Mouse (Mus musculus) kidney, embryonic 15.5 days (tissue): Measurements from ENCODE around the gene Mmrn1. TPM values are rescaled to one million over a fixed set of nuclear protein-coding genes. Genes with fewer than 3 reads are reported as not detected.
A peak's percentile ranks its signal among the peaks of the same experiment; 100 is the strongest.
"Not testable (repeated sequence)": the region's sequence is repeated elsewhere in the genome, so short reads cannot be mapped to it uniquely, and the experiment has no call there.

Source experiments
- ATAC-seq: fragments of 200-750 bp; cut with Nextera tagmentation; replicated peaks from 2 replicates; pipeline ENCODE4 v1.8.0; 2017; ENCODE audit warnings: moderate TSS enrichment; ENCODE audit not compliant: low FRiP score
- H3K27ac ChIP-seq: fragments of 300-500 bp; sonication (generic); 2 replicates; pipeline ENCODE4 v1.5.1; 2015; ENCODE audit warnings: mild to moderate bottlenecking, inconsistent platforms
- H3K27me3 ChIP-seq: fragments of 300-500 bp; sonication (generic); 2 replicates; pipeline ENCODE4 v1.6.1; 2015; ENCODE audit warnings: inconsistent platforms
- H3K36me3 ChIP-seq: fragments of 300-500 bp; sonication (generic); 2 replicates; pipeline ENCODE4 v1.6.1; 2015; ENCODE audit warnings: inconsistent platforms
- H3K4me1 ChIP-seq: fragments of 300-500 bp; sonication (generic); 2 replicates; pipeline ENCODE4 v1.6.1; 2015; ENCODE audit warnings: inconsistent platforms
- H3K4me2 ChIP-seq: fragments of 300-500 bp; sonication (generic); 2 replicates; pipeline ENCODE4 v1.6.1; 2015; ENCODE audit warnings: moderate library complexity, mild to moderate bottlenecking, inconsistent platforms
- H3K4me3 ChIP-seq: fragments of 300-500 bp; sonication (generic); replicated peaks from 2 replicates; pipeline ENCODE4 v1.5.1; 2015; ENCODE audit warnings: mild to moderate bottlenecking, inconsistent platforms
- H3K9ac ChIP-seq: fragments of 300-500 bp; sonication (generic); 2 replicates; pipeline ENCODE4 v1.6.1; 2015; ENCODE audit warnings: mild to moderate bottlenecking, inconsistent platforms
- H3K9me3 ChIP-seq: fragments of 300-500 bp; sonication (generic); replicated peaks from 2 replicates; pipeline ENCODE4 v1.6.1; 2016; ENCODE audit warnings: inconsistent platforms
- WGBS: fragments of 180-500 bp; shearing (Covaris S2); methylation state at CpG from one replicate; pipeline ENCODE4 v1.1.7; 2015; ENCODE audit warnings: mixed read lengths; 5-methylcytosine and 5-hydroxymethylcytosine counted together
- polyA plus RNA-seq: library from polyadenylated mRNA; unstranded; fragments of >200 nt; fragmentation: Nextera tagmentation; extraction: Ambion mirVana; gene quantifications from 2 replicates; pipeline ENCODE4 v1.2.1, GENCODE M21; 2015

The Mmrn1 gene
- 6.0 and 7.3 TPM in 2 replicates for polyA plus RNA-seq

DNA sequence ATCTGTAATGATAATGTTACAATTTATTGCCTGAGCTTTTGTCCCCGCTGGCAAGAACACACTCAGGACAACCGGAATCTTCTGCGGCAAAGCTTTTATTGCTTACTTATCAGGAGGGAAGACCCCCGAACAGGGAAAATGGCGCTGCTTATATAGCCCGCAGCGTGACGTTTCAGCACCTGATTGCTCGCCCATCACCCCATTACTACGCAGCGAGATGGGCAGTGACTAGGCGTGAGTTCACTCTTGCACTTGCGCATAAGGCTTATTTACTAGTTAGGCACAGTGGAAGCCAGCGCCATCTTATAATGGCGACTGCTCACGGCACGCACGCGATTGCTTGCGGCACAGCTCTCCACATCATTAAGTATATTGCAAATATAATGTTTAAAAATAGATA lies at the start of gene Mmrn1:
Gene Mmrn1 (plus strand): TSS at position 301 of the 400 bp plus-strand sequence.
- not testable (repeated sequence) for H3K27ac ChIP-seq, H3K4me1 ChIP-seq, H3K9me3 ChIP-seq, H3K4me3 ChIP-seq, H3K27me3 ChIP-seq, H3K36me3 ChIP-seq, H3K4me2 ChIP-seq, H3K9ac ChIP-seq, ATAC-seq
- 94% methylated on average over 20 of the region's 20 CpGs for WGBS

GRCm38 (mm10) chr6:60880362-60880761 lies 44.4 kb upstream of the Mmrn1 start:
- H3K4me2 ChIP-seq, result no peak overlapping the region
- H3K36me3 ChIP-seq, result no peaks in the 10 kb centered on the region
- no peak overlapping the region for H3K4me3 ChIP-seq
- no peak for ATAC-seq
- H3K27me3 ChIP-seq, result no peaks in the 10 kb centered on the region
- H3K27ac ChIP-seq, result no peak overlapping the region
- H3K4me1 ChIP-seq, result no peaks in the 10 kb centered on the region
- no peaks in the 10 kb centered on the region for H3K9me3 ChIP-seq
- H3K9ac ChIP-seq, result no peak overlapping the region
- 86% methylated on average over 7 of the region's 7 CpGs for WGBS

GRCm38 (mm10) chr6:60881534-60881933 lies 43.2 kb upstream of the Mmrn1 start:
- Histone ChIP-seq H3K4me2 (no peak overlapping the region), H3K9me3 (no peaks in the 10 kb centered on the region), H3K27ac (no peak overlapping the region), H3K27me3 (no peaks in the 10 kb centered on the region), H3K36me3 (no peaks in the 10 kb centered on the region), H3K4me3 (no peak overlapping the region), H3K9ac (no peak overlapping the region), H3K4me1 (no peaks in the 10 kb centered on the region)
- 64% methylated on average over 2 of the region's 2 CpGs for WGBS
- ATAC-seq, result no peak

DNA sequence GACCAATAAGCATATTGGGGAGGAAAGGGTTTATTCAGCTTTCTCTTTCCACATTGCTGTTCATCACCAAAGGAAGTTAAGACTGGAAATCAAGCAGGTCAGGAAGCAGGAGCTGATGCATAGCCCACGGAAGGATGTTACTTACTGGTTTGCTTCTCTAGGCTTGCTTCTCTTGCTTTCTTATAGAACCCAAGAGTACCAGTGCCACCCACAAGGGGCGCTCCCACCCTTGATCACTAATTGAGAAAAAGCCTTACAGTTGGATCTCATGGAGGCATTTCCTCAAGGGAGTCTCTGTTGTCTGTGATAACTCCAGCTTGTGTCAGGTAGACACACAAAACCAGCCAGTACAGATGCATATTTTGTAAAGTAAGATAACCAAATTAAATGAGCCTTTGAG lies 17.5 kb upstream of the Mmrn1 start:
- WGBS, result 76% methylated on average over 2 of the region's 2 CpGs
- Histone ChIP-seq H3K27me3 (no peaks in the 10 kb centered on the region), H3K36me3 (no peaks in the 10 kb centered on the region), H3K9me3 (no peaks in the 10 kb centered on the region), H3K4me2 (no peak overlapping the region), H3K27ac (no peak overlapping the region), H3K4me3 (no peak overlapping the region), H3K9ac (no peak overlapping the region), H3K4me1 (no peaks in the 10 kb centered on the region)
- no peak for ATAC-seq

DNA sequence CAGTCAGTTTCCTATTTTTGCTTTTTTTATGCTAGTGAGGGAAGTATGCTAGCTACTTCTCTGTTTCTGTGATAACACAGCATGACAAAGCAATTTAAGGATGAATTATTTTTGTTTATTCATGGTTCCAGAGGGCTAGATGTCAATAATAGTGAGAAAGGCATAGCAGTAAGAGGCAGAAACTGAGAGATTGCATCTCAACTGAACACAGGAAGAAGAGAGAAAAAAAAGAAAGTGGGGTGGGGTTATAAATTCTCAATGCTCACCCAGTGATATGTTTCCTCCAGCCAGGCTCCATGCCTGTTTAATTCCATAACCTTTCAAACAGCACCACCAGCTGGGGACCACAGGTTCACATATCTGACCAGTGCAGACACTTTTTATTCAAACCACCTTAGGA lies 6.6 kb downstream of the Mmrn1 start:
- ATAC-seq, result no peak; the same call in 1 of the 2 replicates
- H3K36me3 ChIP-seq, result no peaks in the 10 kb centered on the region
- no peak overlapping the region for H3K27ac ChIP-seq
- no peaks in the 10 kb centered on the region for H3K9me3 ChIP-seq
- no peak overlapping the region for H3K4me3 ChIP-seq
- H3K9ac ChIP-seq, result no peak overlapping the region
- no peak overlapping the region for H3K4me2 ChIP-seq
- H3K4me1 ChIP-seq, result no peaks in the 10 kb centered on the region
- H3K27me3 ChIP-seq, result no peaks in the 10 kb centered on the region

DNA sequence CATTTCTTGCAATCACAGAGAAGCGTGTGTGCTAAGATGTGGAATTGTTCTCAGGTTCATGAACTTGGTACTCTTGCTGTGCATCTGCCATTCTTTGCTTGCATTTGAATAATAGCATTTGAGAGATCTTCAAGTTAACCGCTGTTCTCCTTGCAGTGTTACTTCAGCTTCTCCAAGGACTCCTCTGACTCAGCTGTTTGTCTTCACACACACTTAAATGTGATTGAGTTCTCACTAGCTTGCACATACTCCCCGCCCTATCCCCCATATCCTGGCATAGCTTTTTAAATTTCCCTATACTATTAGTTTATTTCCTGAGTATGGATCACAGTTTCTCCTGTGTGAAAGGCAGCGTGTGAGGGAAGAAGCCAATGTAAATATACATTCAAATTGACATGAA lies 10.1 kb downstream of the Mmrn1 start:
- Histone ChIP-seq H3K9ac (no peak overlapping the region), H3K4me2 (no peak overlapping the region), H3K36me3 (no peaks in the 10 kb centered on the region), H3K27me3 (no peaks in the 10 kb centered on the region), H3K27ac (no peak overlapping the region), H3K9me3 (no peaks in the 10 kb centered on the region), H3K4me1 (no peaks in the 10 kb centered on the region), H3K4me3 (no peak overlapping the region)
- 0 out of 2 replicates have a peak, but pooled peaks have one; percentile 52 for ATAC-seq
- WGBS, result 66% methylated on average over 4 of the region's 4 CpGs

DNA sequence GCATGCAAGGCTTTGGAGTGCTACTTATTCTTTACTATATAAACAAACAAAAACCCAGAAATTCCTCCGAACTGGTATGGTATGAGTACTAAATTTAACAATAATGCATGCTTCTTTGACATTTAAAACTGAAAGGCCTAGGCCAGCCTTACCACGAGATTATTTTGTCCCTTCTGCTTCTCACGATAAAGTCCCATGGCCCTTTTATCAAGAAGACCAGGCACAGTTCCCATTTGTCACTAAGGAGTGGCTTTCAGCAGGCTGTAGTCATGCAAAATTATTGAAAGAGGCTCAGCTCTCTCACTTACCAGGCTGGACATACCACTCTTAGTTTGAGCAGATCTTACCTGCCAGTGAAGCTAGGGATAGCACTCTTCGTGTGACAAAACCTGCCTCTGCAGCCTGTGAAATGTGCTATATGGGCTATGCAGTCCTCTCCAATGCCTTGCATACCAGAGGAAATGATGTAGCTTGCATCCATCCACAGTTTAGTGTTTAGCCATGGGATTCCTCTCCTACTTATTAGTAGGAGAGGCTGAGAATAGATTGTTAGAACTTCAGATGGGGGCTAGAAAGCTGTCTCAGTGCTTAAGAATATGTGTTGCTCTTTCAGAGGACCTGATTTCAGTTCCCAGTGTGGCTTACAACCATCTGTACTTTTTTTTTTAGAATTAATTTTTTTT lies 10.8 kb downstream of the Mmrn1 start:
- H3K9me3 ChIP-seq, result no peaks in the 10 kb centered on the region
- no peak overlapping the region for H3K9ac ChIP-seq
- peak; percentile 69; the same call in 1 of the 2 replicates for ATAC-seq
- 67% methylated on average over 4 of the region's 4 CpGs for WGBS
- no peaks in the 10 kb centered on the region for H3K36me3 ChIP-seq
- no peaks in the 10 kb centered on the region for H3K27me3 ChIP-seq
- no peaks in the 10 kb centered on the region for H3K4me1 ChIP-seq
- H3K4me2 ChIP-seq, result no peak overlapping the region
- H3K4me3 ChIP-seq, result no peak overlapping the region
- no peak overlapping the region for H3K27ac ChIP-seq

- H3K9ac ChIP-seq, result no peak overlapping the region
- H3K4me3 ChIP-seq, result no peak overlapping the region
- H3K27ac ChIP-seq, result no peak overlapping the region
- H3K4me1 ChIP-seq, result no peaks in the 10 kb centered on the region
- no peaks in the 10 kb centered on the region for H3K27me3 ChIP-seq
- no peak overlapping the region for H3K4me2 ChIP-seq
- no peak for ATAC-seq
- H3K36me3 ChIP-seq, result no peaks in the 10 kb centered on the region
- 62% methylated on average over 7 of the region's 7 CpGs for WGBS
- H3K9me3 ChIP-seq, result no peaks in the 10 kb centered on the region
Observed at GRCm38 (mm10) chr6:60944178-60944577, 19.4 kb downstream of the Mmrn1 start.

GRCm38 (mm10) chr6:60944621-60945020 lies 19.8 kb downstream of the Mmrn1 start:
- Histone ChIP-seq H3K9ac (no peak overlapping the region), H3K27me3 (no peaks in the 10 kb centered on the region), H3K4me3 (no peak overlapping the region), H3K9me3 (no peaks in the 10 kb centered on the region), H3K4me1 (no peaks in the 10 kb centered on the region), H3K27ac (no peak overlapping the region), H3K4me2 (no peak overlapping the region), H3K36me3 (no peaks in the 10 kb centered on the region)
- ATAC-seq, result no peak
- 73% methylated on average over 9 of the region's 9 CpGs for WGBS

- no peaks in the 10 kb centered on the region for H3K9me3 ChIP-seq
- H3K4me2 ChIP-seq, result no peak overlapping the region
- H3K9ac ChIP-seq, result no peak overlapping the region
- no peaks in the 10 kb centered on the region for H3K36me3 ChIP-seq
- 66% methylated on average over 3 of the region's 3 CpGs for WGBS
- 0 out of 2 replicates have a peak, but pooled peaks have one; percentile 64 for ATAC-seq
- no peaks in the 10 kb centered on the region for H3K4me1 ChIP-seq
- no peak overlapping the region for H3K27ac ChIP-seq
- no peaks in the 10 kb centered on the region for H3K27me3 ChIP-seq
- no peak overlapping the region for H3K4me3 ChIP-seq
Observed at GRCm38 (mm10) chr6:60950415-60950814, 25.6 kb downstream of the Mmrn1 start.

GRCm38 (mm10) chr6:60961285-60961684 lies 36.5 kb downstream of the Mmrn1 start:
- H3K4me3 ChIP-seq, result no peak overlapping the region
- WGBS, result 83% methylated on average over 2 of the region's 2 CpGs
- no peak overlapping the region for H3K4me2 ChIP-seq
- ATAC-seq, result no peak
- no peak overlapping the region for H3K9ac ChIP-seq
- H3K9me3 ChIP-seq, result no peaks in the 10 kb centered on the region
- no peaks in the 10 kb centered on the region for H3K4me1 ChIP-seq
- H3K36me3 ChIP-seq, result no peaks in the 10 kb centered on the region
- no peaks in the 10 kb centered on the region for H3K27me3 ChIP-seq
- no peak overlapping the region for H3K27ac ChIP-seq

- no peak overlapping the region for H3K27ac ChIP-seq
- H3K9me3 ChIP-seq, result no peaks in the 10 kb centered on the region
- H3K4me3 ChIP-seq, result no peak overlapping the region
- 61% methylated on average over 2 of the region's 2 CpGs for WGBS
- no peak overlapping the region for H3K9ac ChIP-seq
- ATAC-seq, result no peak
- no peaks in the 10 kb centered on the region for H3K36me3 ChIP-seq
- no peaks in the 10 kb centered on the region for H3K4me1 ChIP-seq
- H3K27me3 ChIP-seq, result no peaks in the 10 kb centered on the region
- no peak overlapping the region for H3K4me2 ChIP-seq
Observed at GRCm38 (mm10) chr6:60961838-60962237, 37.1 kb downstream of the Mmrn1 start.

GRCm38 (mm10) chr6:60962668-60963067 lies 37.9 kb downstream of the Mmrn1 start:
- Histone ChIP-seq H3K9me3 (no peaks in the 10 kb centered on the region), H3K27me3 (no peaks in the 10 kb centered on the region), H3K9ac (no peak overlapping the region), H3K4me1 (no peaks in the 10 kb centered on the region), H3K4me2 (no peak overlapping the region), H3K4me3 (no peak overlapping the region), H3K27ac (no peak overlapping the region), H3K36me3 (no peaks in the 10 kb centered on the region)
- 78% methylated on average over 2 of the region's 2 CpGs for WGBS
- ATAC-seq, result no peak
